Mouse (Mus musculus): ENCODE measurements around the gene Aven. TPM values are rescaled to one million over a fixed set of nuclear protein-coding genes. Genes with fewer than 3 reads are reported as not detected.

Gene Aven
- polyA plus RNA-seq, 1 experiment from 2014 or later: 3.2 TPM

GRCm38 (mm10) chr2:112482533-112483333 lies 10.0 kb upstream of the Aven start:
- Histone ChIP-seq H3K27ac (replicated peaks; ENCODE audit: low read depth, low read length) (no peak overlapping the region), H3K9ac (replicated peaks; ENCODE audit: low read length) (no peak overlapping the region), H3K9me3 (ENCODE audit: control insufficient read depth, low read length) (no peaks in the 10 kb centered on the region), H3K27me3 (ENCODE audit: control insufficient read depth, insufficient read depth, low read length) (no peaks in the 10 kb centered on the region), H3K4me2 (ENCODE audit: low read length) (no peak overlapping the region), H3K4me1 (ENCODE audit: control insufficient read depth, insufficient read depth, low read length) (no peaks in the 10 kb centered on the region), H3K4me3 (replicated peaks; ENCODE audit: low read depth, low read length) (no peak overlapping the region), H3K36me3 (ENCODE audit: control insufficient read depth, insufficient read depth, low read length) (no peaks in the 10 kb centered on the region)
- DNase-seq: no peak
- ATAC-seq (ENCODE audit: low FRiP score, low TSS enrichment): no peak
- WGBS: 75% methylated on average over 5 of the region's 5 CpGs

- Histone ChIP-seq H3K27ac (replicated peaks; ENCODE audit: low read depth, low read length) (no peak overlapping the region), H3K4me1 (ENCODE audit: control insufficient read depth, insufficient read depth, low read length) (no peaks in the 10 kb centered on the region), H3K36me3 (ENCODE audit: control insufficient read depth, insufficient read depth, low read length) (no peaks in the 10 kb centered on the region), H3K9me3 (ENCODE audit: control insufficient read depth, low read length) (no peaks in the 10 kb centered on the region), H3K9ac (replicated peaks; ENCODE audit: low read length) (no peak overlapping the region), H3K4me2 (ENCODE audit: low read length) (no peak overlapping the region), H3K27me3 (ENCODE audit: control insufficient read depth, insufficient read depth, low read length) (no peaks in the 10 kb centered on the region), H3K4me3 (replicated peaks; ENCODE audit: low read depth, low read length) (no peak overlapping the region)
- 72% methylated on average over 2 of the region's 2 CpGs for WGBS
- no peak for DNase-seq
- ATAC-seq (ENCODE audit: low FRiP score, low TSS enrichment): no peak
Measured at GRCm38 (mm10) chr2:112483334-112483651, 9.5 kb upstream of the Aven start.

GRCm38 (mm10) chr2:112484886-112485285 lies 7.9 kb upstream of the Aven start:
- Histone ChIP-seq H3K9me3 (ENCODE audit: control insufficient read depth, low read length) (no peaks in the 10 kb centered on the region), H3K4me3 (replicated peaks; ENCODE audit: low read depth, low read length) (no peak overlapping the region), H3K4me1 (ENCODE audit: control insufficient read depth, insufficient read depth, low read length) (no peaks in the 10 kb centered on the region), H3K36me3 (ENCODE audit: control insufficient read depth, insufficient read depth, low read length) (no peaks in the 10 kb centered on the region), H3K9ac (replicated peaks; ENCODE audit: low read length) (no peak overlapping the region), H3K27me3 (ENCODE audit: control insufficient read depth, insufficient read depth, low read length) (no peaks in the 10 kb centered on the region), H3K27ac (replicated peaks; ENCODE audit: low read depth, low read length) (no peak overlapping the region), H3K4me2 (ENCODE audit: low read length) (no peak overlapping the region)
- no peak for DNase-seq
- no peak for ATAC-seq (ENCODE audit: low FRiP score, low TSS enrichment)
- WGBS: 84% methylated on average over 2 of the region's 2 CpGs

- H3K4me2 ChIP-seq (ENCODE audit: low read length): no peak overlapping the region
- WGBS: 83% methylated on average over 11 of the region's 11 CpGs
- DNase-seq: no peak
- no peak overlapping the region for H3K9ac ChIP-seq (replicated peaks; ENCODE audit: low read length)
- H3K9me3 ChIP-seq (ENCODE audit: control insufficient read depth, low read length): no peaks in the 10 kb centered on the region
- no peaks in the 10 kb centered on the region for H3K36me3 ChIP-seq (ENCODE audit: control insufficient read depth, insufficient read depth, low read length)
- 0 out of 2 replicates have a peak, but pooled peaks cover 3% of the 10 kb centered on the region for H3K4me1 ChIP-seq (ENCODE audit: control insufficient read depth, insufficient read depth, low read length)
- no peaks in the 10 kb centered on the region for H3K27me3 ChIP-seq (ENCODE audit: control insufficient read depth, insufficient read depth, low read length)
- H3K27ac ChIP-seq (replicated peaks; ENCODE audit: low read depth, low read length): no peak overlapping the region
- no peak for ATAC-seq (ENCODE audit: low FRiP score, low TSS enrichment)
- H3K4me3 ChIP-seq (replicated peaks; ENCODE audit: low read depth, low read length): no peak overlapping the region
Measured at GRCm38 (mm10) chr2:112490483-112491196, 2.1 kb upstream of the Aven start.

- no peaks in the 10 kb centered on the region for H3K9me3 ChIP-seq (ENCODE audit: control insufficient read depth, low read length)
- H3K4me1 ChIP-seq (ENCODE audit: control insufficient read depth, insufficient read depth, low read length): 0 out of 2 replicates have a peak, but pooled peaks cover 3% of the 10 kb centered on the region
- no peak overlapping the region for H3K27ac ChIP-seq (replicated peaks; ENCODE audit: low read depth, low read length)
- H3K4me2 ChIP-seq (ENCODE audit: low read length): no peak overlapping the region
- H3K9ac ChIP-seq (replicated peaks; ENCODE audit: low read length): no peak overlapping the region
- H3K27me3 ChIP-seq (ENCODE audit: control insufficient read depth, insufficient read depth, low read length): no peaks in the 10 kb centered on the region
- DNase-seq (no peak), ATAC-seq (ENCODE audit: low FRiP score, low TSS enrichment) (no peak)
- 77% methylated on average over 5 of the region's 5 CpGs for WGBS
- H3K4me3 ChIP-seq (replicated peaks; ENCODE audit: low read depth, low read length): no peak overlapping the region
- H3K36me3 ChIP-seq (ENCODE audit: control insufficient read depth, insufficient read depth, low read length): no peaks in the 10 kb centered on the region
Measured at GRCm38 (mm10) chr2:112491629-112492028, 1.1 kb upstream of the Aven start.

- ATAC-seq (ENCODE audit: low FRiP score, low TSS enrichment) (peak; percentile 12), DNase-seq (peak; percentile 51)
- no peaks in the 10 kb centered on the region for H3K9me3 ChIP-seq (ENCODE audit: control insufficient read depth, low read length)
- no peaks in the 10 kb centered on the region for H3K36me3 ChIP-seq (ENCODE audit: control insufficient read depth, insufficient read depth, low read length)
- 5% methylated on average over 9 of the region's 9 CpGs for WGBS
- peak overlapping the region; percentile 99 for H3K9ac ChIP-seq (replicated peaks; ENCODE audit: low read length)
- H3K4me3 ChIP-seq (replicated peaks; ENCODE audit: low read depth, low read length): peak overlapping the region; percentile 77
- H3K4me2 ChIP-seq (ENCODE audit: low read length): peak overlapping the region; percentile 58
- no peaks in the 10 kb centered on the region for H3K27me3 ChIP-seq (ENCODE audit: control insufficient read depth, insufficient read depth, low read length)
- H3K4me1 ChIP-seq (ENCODE audit: control insufficient read depth, insufficient read depth, low read length): 0 out of 2 replicates have a peak, but pooled peaks cover 3% of the 10 kb centered on the region
- peak overlapping the region; percentile 96 for H3K27ac ChIP-seq (replicated peaks; ENCODE audit: low read depth, low read length)
Measured at GRCm38 (mm10) chr2:112492431-112492855, 321 bp upstream of the Aven start.

- 0 out of 2 replicates have a peak, but pooled peaks cover 3% of the 10 kb centered on the region for H3K4me1 ChIP-seq (ENCODE audit: control insufficient read depth, insufficient read depth, low read length)
- H3K4me2 ChIP-seq (ENCODE audit: low read length): peak overlapping the region; percentile 58
- H3K27me3 ChIP-seq (ENCODE audit: control insufficient read depth, insufficient read depth, low read length): no peaks in the 10 kb centered on the region
- 46% methylated on average over 11 of the region's 11 CpGs for WGBS
- no peaks in the 10 kb centered on the region for H3K36me3 ChIP-seq (ENCODE audit: control insufficient read depth, insufficient read depth, low read length)
- DNase-seq (no peak), ATAC-seq (ENCODE audit: low FRiP score, low TSS enrichment) (no peak)
- no peaks in the 10 kb centered on the region for H3K9me3 ChIP-seq (ENCODE audit: control insufficient read depth, low read length)
- peak overlapping the region; percentile 77 for H3K4me3 ChIP-seq (replicated peaks; ENCODE audit: low read depth, low read length)
- H3K9ac ChIP-seq (replicated peaks; ENCODE audit: low read length): peak overlapping the region; percentile 99; the same call in 1 of the 2 replicates
- peak overlapping the region; percentile 96 for H3K27ac ChIP-seq (replicated peaks; ENCODE audit: low read depth, low read length)
Measured at GRCm38 (mm10) chr2:112493539-112494260, 936 bp downstream of the Aven start.

- H3K9ac ChIP-seq (replicated peaks; ENCODE audit: low read length): no peak overlapping the region
- DNase-seq (no peak), ATAC-seq (ENCODE audit: low FRiP score, low TSS enrichment) (no peak)
- H3K4me2 ChIP-seq (ENCODE audit: low read length): no peak overlapping the region
- no peaks in the 10 kb centered on the region for H3K36me3 ChIP-seq (ENCODE audit: control insufficient read depth, insufficient read depth, low read length)
- no peak overlapping the region for H3K4me3 ChIP-seq (replicated peaks; ENCODE audit: low read depth, low read length)
- no peak overlapping the region for H3K27ac ChIP-seq (replicated peaks; ENCODE audit: low read depth, low read length)
- no peaks in the 10 kb centered on the region for H3K27me3 ChIP-seq (ENCODE audit: control insufficient read depth, insufficient read depth, low read length)
- 76% methylated on average over 7 of the region's 7 CpGs for WGBS
- H3K9me3 ChIP-seq (ENCODE audit: control insufficient read depth, low read length): no peaks in the 10 kb centered on the region
- H3K4me1 ChIP-seq (ENCODE audit: control insufficient read depth, insufficient read depth, low read length): 0 out of 2 replicates have a peak, but pooled peaks cover 3% of the 10 kb centered on the region
Measured at GRCm38 (mm10) chr2:112497851-112498250, 5.1 kb downstream of the Aven start.
